18 mouse cellular contexts compared by ENCODE assay signal in the genomic region with DNA sequence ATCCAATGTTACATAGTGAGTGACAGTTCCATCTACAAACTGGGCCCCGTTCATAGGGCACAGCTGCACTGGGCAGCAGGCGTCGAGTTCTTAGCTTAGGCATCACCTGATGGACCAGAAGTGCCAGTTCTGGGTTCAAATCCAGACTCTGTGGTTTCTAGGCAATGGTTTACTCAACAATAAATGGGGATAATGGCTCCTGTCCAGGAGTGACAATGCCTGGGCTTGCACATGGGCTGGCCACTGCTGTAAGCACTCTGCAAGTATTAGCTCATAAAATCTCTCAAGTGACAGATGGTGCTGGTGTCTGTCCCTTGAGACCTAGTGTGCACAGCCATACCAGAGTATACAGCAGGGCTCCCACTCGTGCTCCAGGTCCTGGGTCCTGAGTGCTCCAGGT.
DNase-seq lines count a peak whose midpoint lies in the region; ATAC-seq and TF ChIP-seq lines count a peak whose summit lies in the region.
"Had no signal": no experiment of that assay in that cellular context is flagged by ENCODE, and none has a peak within 500 bp of the region (broad histone marks: within the 10 kb centered on the region; RNA-seq: fewer than 3 reads in every experiment).

No protein-coding gene starts in this region.

- H3K36me3 ChIP-seq in stomach, embryonic 14.5 days (ENCODE audit: control insufficient read depth, insufficient read depth, low read length), result no peaks in the 10 kb centered on the region

- peak overlapping the region; percentile 65 for H3K27ac ChIP-seq in gastrocnemius, adult 2 months
- H3K27ac ChIP-seq in layer of hippocampus, adult 2 months, result peak overlapping the region; percentile 57; the same call in 1 of the 2 replicates
- peak overlapping the region; percentile 57; the same call in 1 of the 2 replicates for H3K27ac ChIP-seq in stomach, embryonic 14.5 days (ENCODE audit: low read length)

- DNase-seq in gastrocnemius, adult 2 months, result no peak
- DNase-seq in gastrocnemius, adult 18-20 months (ENCODE audit: low spot score), result no peak
- DNase-seq in layer of hippocampus, adult 2 months (ENCODE audit: low spot score in 2 of 2), result no peak
- no peak for DNase-seq in layer of hippocampus, postnatal 14 days (ENCODE audit: low spot score in 2 of 2)
- DNase-seq in brain, embryonic 14.5 days (ENCODE audit: low read depth), result peak; percentile 34
- DNase-seq in embryo, embryonic 10 days (ENCODE audit: low spot score), result no peak
- DNase-seq: adrenal gland, postnatal 10 days; cerebellum, postnatal 36 days; gastrocnemius, postnatal 14 days; liver; lung, embryonic 14.5 days; right cerebral cortex, postnatal 14 days; thymus, postnatal 14 days had no signal

- H3K4me1 ChIP-seq in stomach, embryonic 14.5 days (ENCODE audit: control insufficient read depth, insufficient read depth, low read length), result peaks cover 37% of the 10 kb centered on the region

- 0 out of 2 replicates have a peak, but pooled peaks cover 3% of the 10 kb centered on the region for H3K9me3 ChIP-seq in stomach, embryonic 14.5 days (ENCODE audit: control insufficient read depth, low read depth, low read length)
- H3K9me3 ChIP-seq: embryonic facial prominence, embryonic 13.5 days; forebrain, embryonic 13.5 days had no signal

- WGBS in stomach, embryonic 14.5 days, result 73% methylated on average over 4 of the region's 4 CpGs

- ATAC-seq in stomach, embryonic 14.5 days (ENCODE audit: insufficient number of reproducible peaks, insufficient read depth, low FRiP score, low read depth), result no peak
- ATAC-seq in inflammation-experienced regulatory T-cells, adult 6 months, result no peak
- ATAC-seq: forebrain, embryonic 13.5 days; hindbrain, embryonic 16.5 days had no signal

- H3K4me2 ChIP-seq in stomach, embryonic 14.5 days (replicated peaks; ENCODE audit: low read depth, low read length), result no peak overlapping the region
- H3K4me2 ChIP-seq: embryonic facial prominence, embryonic 13.5 days; forebrain, embryonic 13.5 days; lung, embryonic 14.5 days had no signal

- intact Hi-C loops in gastrocnemius, adult 2 months (cut with DNase I), result no loop called here

- TF ChIP-seq CTCF in gastrocnemius, adult 2 months (IDR thresholded peaks at IDR 0.05), result no peak
- no peak for TF ChIP-seq CTCF in layer of hippocampus, adult 2 months (conservative IDR thresholded peaks at IDR 0.05)
- no peak for TF ChIP-seq CTCF in brain, embryonic 14.5 days (IDR thresholded peaks at IDR 0.05; ENCODE audit: borderline replicate concordance, extremely low read depth, insufficient read depth, insufficient read length)

- H3K27me3 ChIP-seq in stomach, embryonic 14.5 days (ENCODE audit: control insufficient read depth, insufficient read depth, low read length), result no peaks in the 10 kb centered on the region
- H3K27me3 ChIP-seq: embryonic facial prominence, embryonic 13.5 days; forebrain, embryonic 13.5 days had no signal

- TF ChIP-seq POLR2A in brain, embryonic 14.5 days (IDR thresholded peaks at IDR 0.05; ENCODE audit: borderline replicate concordance, extremely low read depth, insufficient read depth, insufficient read length, poor library complexity, severe bottlenecking), result no peak

- H3K4me3 ChIP-seq in gastrocnemius, adult 2 months, result no peak overlapping the region
- H3K4me3 ChIP-seq in layer of hippocampus, adult 2 months, result no peak overlapping the region
- no peak overlapping the region for H3K4me3 ChIP-seq in stomach, embryonic 14.5 days (ENCODE audit: low read depth, low read length)
- H3K4me3 ChIP-seq: embryonic facial prominence, embryonic 13.5 days; forebrain, embryonic 13.5 days had no signal

- no peak overlapping the region for H3K9ac ChIP-seq in stomach, embryonic 14.5 days (replicated peaks; ENCODE audit: low read depth, low read length)
- H3K9ac ChIP-seq: embryonic facial prominence, embryonic 13.5 days; forebrain, embryonic 13.5 days; lung, embryonic 14.5 days had no signal
